Mouse (Mus musculus) cerebellum, adult 2 months (tissue): ENCODE data around the gene Rfx2.

ENCODE experiments used
- CTCF ChIP-seq: fragments of 200-500 bp; IDR thresholded peaks from 2 replicates; pipeline ENCODE4 v1.5.1; 2011; ENCODE audit warnings: low read depth, mild to moderate bottlenecking, control low read depth, low read length, moderate library complexity, borderline replicate concordance; ENCODE audit not compliant: insufficient read depth
- POLR2A ChIP-seq: fragments of 200-500 bp; IDR thresholded peaks from 2 replicates; pipeline ENCODE4 v1.6.1; 2011; ENCODE audit warnings: low read length, control low read depth, borderline replicate concordance; ENCODE audit not compliant: insufficient read depth

GRCm38 (mm10) chr17:56815057-56815345 lies 15.8 kb downstream of the Rfx2 start:
- TF ChIP-seq POLR2A (no peak), CTCF (no peak)
